Mouse (Mus musculus) G1E (cell line): Measurements from ENCODE around the gene Traf3ip2.

Source experiments
- CTCF ChIP-seq: IDR thresholded peaks from 2 replicates; pipeline ENCODE4 v1.5.1; 2012; ENCODE audit warnings: low read depth, low read length, inconsistent platforms, mixed read lengths
- POLR2AphosphoS5 ChIP-seq: IDR thresholded peaks from 2 replicates; pipeline ENCODE4 v1.6.1; 2012; ENCODE audit warnings: low read depth, low read length, inconsistent platforms; ENCODE audit not compliant: insufficient replicate concordance

- TF ChIP-seq POLR2AphosphoS5 (no peak), CTCF (no peak)
These were observed 62.0 kb downstream of the Traf3ip2 start for GRCm38 (mm10) chr10:39674766-39675165.
